Mouse (Mus musculus): ENCODE measurements at regions not wholly inside any gene's neighbourhood (a gene's known extent, or its start where the extent isn't known, plus 50 kb on each side); places are given as distances from the start of the nearest gene placed in this dataset.

DNA sequence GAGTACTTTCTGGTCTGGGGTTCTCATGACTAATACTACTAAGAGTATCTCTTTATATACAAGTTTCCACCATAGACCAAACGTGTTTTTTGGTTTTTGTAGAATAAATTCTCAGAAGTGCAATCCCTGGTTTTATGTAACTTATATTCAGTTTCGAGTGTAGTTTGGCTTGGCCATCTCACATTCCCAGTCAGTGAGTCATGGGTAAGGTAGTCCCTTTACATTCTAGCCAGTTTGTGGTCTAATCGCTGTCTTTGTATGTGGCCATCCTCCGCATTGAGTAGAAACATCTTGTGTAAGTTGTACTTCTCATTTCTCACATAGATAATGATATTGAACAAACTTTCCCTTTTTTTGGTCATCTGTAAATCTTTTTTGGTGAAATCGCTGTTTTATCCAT lies 88.3 kb downstream of the Anxa5 start:
- no peak for TF ChIP-seq EP300 (optimal IDR thresholded peaks at IDR 0.05)
- TF ChIP-seq CTCF (IDR thresholded peaks at IDR 0.05; ENCODE audit: low read depth): no peak

All from stomach, postnatal 0 days (tissue).